Mouse (Mus musculus): ENCODE data around the gene Crk.

GRCm38 (mm10) chr11:75691047-75691446, 12.0 kb downstream of the Crk start:
- TF ChIP-seq POLR2A (IDR thresholded peaks at IDR 0.05; ENCODE audit: borderline replicate concordance, control insufficient read depth, low read depth, low read length) (no peak), CTCF (IDR thresholded peaks at IDR 0.05; ENCODE audit: control insufficient read depth, insufficient read depth, low read length) (no peak)

All from bone marrow, adult 2 months (tissue).